Mouse (Mus musculus) embryonic facial prominence, embryonic 11.5 days (tissue): ENCODE data around the gene Eno2. TPM values are rescaled to one million over a fixed set of nuclear protein-coding genes. Genes with fewer than 3 reads are reported as not detected.

ENCODE experiments used
- ATAC-seq: fragments of 200-750 bp; cut with Nextera tagmentation; replicated peaks from 2 replicates; pipeline ENCODE4 v1.8.0; 2017; ENCODE audit warnings: low read depth; ENCODE audit not compliant: insufficient number of reproducible peaks, low FRiP score, low TSS enrichment
- DNase-seq: peaks from one replicate; pipeline ENCODE4 v3.0.0-alpha.2; 2015; ENCODE audit warnings: low spot score
- H3K27ac ChIP-seq: fragments of 300-500 bp; sonication (generic); replicated peaks from 2 replicates; pipeline ENCODE4 v1.5.1; 2014; ENCODE audit warnings: mild to moderate bottlenecking, low read depth, low read length, control low read depth
- H3K27me3 ChIP-seq: fragments of 300-500 bp; sonication (generic); 2 replicates; pipeline ENCODE4 v1.6.1; 2014; ENCODE audit warnings: mild to moderate bottlenecking, low read length, moderate library complexity, mixed read lengths; ENCODE audit not compliant: control insufficient read depth, insufficient read depth
- H3K36me3 ChIP-seq: fragments of 300-500 bp; sonication (generic); replicated peaks from 2 replicates; pipeline ENCODE4 v1.6.1; 2014; ENCODE audit warnings: low read depth, mild to moderate bottlenecking, low read length, moderate library complexity, mixed read lengths; ENCODE audit not compliant: control insufficient read depth, insufficient read depth
- H3K4me1 ChIP-seq: fragments of 300-500 bp; sonication (generic); 2 replicates; pipeline ENCODE4 v1.6.1; 2014; ENCODE audit warnings: low read length, mixed read lengths; ENCODE audit not compliant: control insufficient read depth, insufficient read depth
- H3K4me2 ChIP-seq: fragments of 300-500 bp; sonication (generic); 2 replicates; pipeline ENCODE4 v1.6.1; 2014; ENCODE audit warnings: low read depth, mild to moderate bottlenecking, control low read depth, low read length, moderate library complexity
- H3K4me3 ChIP-seq: fragments of 300-500 bp; sonication (generic); 2 replicates; pipeline ENCODE4 v1.5.1; 2014; ENCODE audit warnings: low read depth, low read length, control low read depth
- H3K9ac ChIP-seq: fragments of 300-500 bp; sonication (generic); replicated peaks from 2 replicates; pipeline ENCODE4 v1.6.1; 2014; ENCODE audit warnings: mild to moderate bottlenecking, control low read depth, low read length
- H3K9me3 ChIP-seq: fragments of 300-500 bp; sonication (generic); replicated peaks from 2 replicates; pipeline ENCODE4 v1.6.1; 2016; ENCODE audit warnings: mild to moderate bottlenecking, low read length, inconsistent platforms, mixed read lengths; ENCODE audit not compliant: control insufficient read depth
- WGBS: fragments of 180-500 bp; shearing (Covaris S2); extraction: QIAGEN DNeasy Blood & Tissue Kit; methylation state at CpG from one replicate; pipeline ENCODE4 v1.1.7; 2014; 5-methylcytosine and 5-hydroxymethylcytosine counted together
- polyA plus RNA-seq: library from polyadenylated mRNA; unstranded; fragments of >200 nt; fragmentation: Nextera tagmentation; extraction: Ambion mirVana; gene quantifications from 2 replicates; pipeline ENCODE4 v1.2.1, GENCODE M21; 2014

Eno2 gene
- polyA plus RNA-seq, 1 experiment from 2014 or later: 4.3 TPM

- Histone ChIP-seq H3K9ac (no peak overlapping the region; the same call in 1 of the 2 replicates), H3K4me1 (no peaks in the 10 kb centered on the region; the same call in 1 of the 2 replicates), H3K27ac (no peak overlapping the region), H3K9me3 (no peaks in the 10 kb centered on the region), H3K4me3 (no peak overlapping the region), H3K27me3 (no peaks in the 10 kb centered on the region), H3K36me3 (no peaks in the 10 kb centered on the region), H3K4me2 (no peak overlapping the region)
- DNase-seq (no peak), ATAC-seq (no peak)
- WGBS: 81% methylated on average over 8 of the region's 8 CpGs
Observed at GRCm38 (mm10) chr6:124729850-124730705, 39.4 kb downstream of the Eno2 start.

GRCm38 (mm10) chr6:124728621-124729020, 40.9 kb downstream of the Eno2 start:
- DNase-seq: no peak
- no peaks in the 10 kb centered on the region for H3K9me3 ChIP-seq
- ATAC-seq: no peak

GRCm38 (mm10) chr6:124724472-124724871, 45.0 kb downstream of the Eno2 start:
- H3K9me3 ChIP-seq: no peaks in the 10 kb centered on the region
- H3K27ac ChIP-seq: no peak overlapping the region
- no peak for ATAC-seq
- no peaks in the 10 kb centered on the region for H3K27me3 ChIP-seq
- no peak for DNase-seq
- H3K36me3 ChIP-seq: no peaks in the 10 kb centered on the region
- no peaks in the 10 kb centered on the region for H3K4me1 ChIP-seq
- H3K4me3 ChIP-seq: no peak overlapping the region
- 90% methylated on average over 10 of the region's 10 CpGs for WGBS
- H3K9ac ChIP-seq: no peak overlapping the region
- H3K4me2 ChIP-seq: no peak overlapping the region

More at GRCm38 (mm10) chr6:124728621-124729020, 40.9 kb downstream of the Eno2 start:
- Histone ChIP-seq H3K36me3 (no peaks in the 10 kb centered on the region), H3K27me3 (no peaks in the 10 kb centered on the region), H3K4me1 (no peaks in the 10 kb centered on the region; the same call in 1 of the 2 replicates), H3K4me2 (no peak overlapping the region), H3K27ac (no peak overlapping the region), H3K9ac (no peak overlapping the region), H3K4me3 (no peak overlapping the region)
- WGBS: 88% methylated on average over 10 of the region's 10 CpGs

DNA sequence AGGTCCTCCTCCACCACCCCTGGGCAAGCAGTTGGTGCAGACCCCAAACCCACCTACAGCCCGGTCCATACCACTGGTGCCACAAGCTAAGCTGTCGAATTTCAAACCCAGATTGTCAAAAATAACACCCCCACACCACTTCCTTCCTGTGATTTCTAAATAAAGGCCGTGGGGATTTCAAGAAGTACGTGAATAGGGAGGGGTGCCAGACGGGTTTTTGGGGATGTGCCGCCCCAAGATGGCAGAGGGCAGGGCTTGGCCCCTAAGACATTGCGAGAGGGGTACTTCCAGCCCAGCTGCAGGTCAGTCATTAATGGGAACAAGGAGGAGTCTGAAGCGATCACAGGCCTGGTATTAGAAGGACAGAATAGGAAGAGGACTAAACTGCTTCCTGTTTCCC, 45.9 kb downstream of the Eno2 start:
- WGBS: 81% methylated on average over 8 of the region's 8 CpGs
- Histone ChIP-seq H3K9me3 (no peaks in the 10 kb centered on the region), H3K4me3 (no peak overlapping the region), H3K9ac (no peak overlapping the region), H3K4me1 (no peaks in the 10 kb centered on the region), H3K27ac (no peak overlapping the region), H3K27me3 (no peaks in the 10 kb centered on the region), H3K4me2 (no peak overlapping the region), H3K36me3 (no peaks in the 10 kb centered on the region)
- no peak for DNase-seq
- ATAC-seq: no peak

DNA sequence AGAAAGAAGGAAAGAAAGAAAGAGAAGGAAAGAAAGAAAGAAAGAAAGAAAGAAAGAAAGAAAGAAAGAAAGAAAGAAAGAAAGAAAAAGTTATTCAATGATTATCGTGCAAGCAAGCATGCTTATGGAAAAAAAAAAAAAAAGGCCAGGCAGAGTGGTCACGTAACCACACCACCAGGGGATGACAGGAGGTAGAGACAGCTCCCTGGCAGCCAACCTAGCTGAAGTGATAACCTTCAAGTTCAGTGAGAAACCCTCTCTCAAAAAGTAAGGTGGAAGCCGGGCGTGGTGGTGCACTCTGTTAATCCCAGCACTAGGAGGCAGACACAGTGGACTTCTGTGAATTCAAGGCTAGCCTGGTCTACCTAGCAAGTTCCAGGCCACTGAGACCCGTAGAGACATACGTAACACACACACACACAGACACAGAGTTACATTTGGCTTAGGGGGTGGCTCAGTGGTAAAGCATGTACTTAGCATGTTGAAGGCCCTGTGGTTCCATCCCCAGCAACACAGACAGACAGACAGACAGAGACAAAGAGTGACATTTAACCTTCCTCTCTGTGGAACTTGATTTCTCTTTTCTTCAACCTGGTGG, 46.5 kb downstream of the Eno2 start:
- Histone ChIP-seq H3K27ac (no peak overlapping the region), H3K4me2 (no peak overlapping the region), H3K9me3 (no peaks in the 10 kb centered on the region), H3K9ac (no peak overlapping the region), H3K36me3 (no peaks in the 10 kb centered on the region), H3K4me3 (no peak overlapping the region), H3K4me1 (no peaks in the 10 kb centered on the region), H3K27me3 (no peaks in the 10 kb centered on the region)
- DNase-seq: no peak
- ATAC-seq: no peak
- WGBS: 78% methylated on average over 6 of the region's 6 CpGs

DNA sequence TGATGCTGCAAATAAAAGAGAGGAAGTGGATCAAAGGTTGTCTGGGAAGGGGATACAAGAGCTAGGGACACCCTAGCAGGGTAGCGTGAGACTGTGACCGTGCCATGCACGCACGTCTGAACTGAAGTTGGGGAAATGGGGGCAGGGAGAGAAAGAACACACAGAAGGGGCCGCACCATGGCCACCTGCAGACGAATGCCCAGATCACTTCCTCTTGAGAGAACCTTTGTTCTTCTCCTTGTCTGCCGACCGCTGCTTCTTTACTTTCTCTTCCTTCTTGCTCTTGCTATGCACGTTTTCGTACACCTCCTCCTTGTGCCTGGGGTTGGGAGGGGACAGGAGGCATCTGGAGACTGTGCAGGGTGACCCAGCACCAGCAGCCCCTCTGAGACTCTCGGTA, 48.6 kb downstream of the Eno2 start:
- Histone ChIP-seq H3K27me3 (no peaks in the 10 kb centered on the region), H3K4me2 (no peak overlapping the region), H3K9me3 (no peaks in the 10 kb centered on the region), H3K36me3 (peaks cover 2% of the 10 kb centered on the region), H3K4me1 (no peaks in the 10 kb centered on the region), H3K4me3 (no peak overlapping the region), H3K9ac (no peak overlapping the region), H3K27ac (no peak overlapping the region)
- DNase-seq (no peak), ATAC-seq (no peak)
- 79% methylated on average over 11 of the region's 11 CpGs for WGBS

DNA sequence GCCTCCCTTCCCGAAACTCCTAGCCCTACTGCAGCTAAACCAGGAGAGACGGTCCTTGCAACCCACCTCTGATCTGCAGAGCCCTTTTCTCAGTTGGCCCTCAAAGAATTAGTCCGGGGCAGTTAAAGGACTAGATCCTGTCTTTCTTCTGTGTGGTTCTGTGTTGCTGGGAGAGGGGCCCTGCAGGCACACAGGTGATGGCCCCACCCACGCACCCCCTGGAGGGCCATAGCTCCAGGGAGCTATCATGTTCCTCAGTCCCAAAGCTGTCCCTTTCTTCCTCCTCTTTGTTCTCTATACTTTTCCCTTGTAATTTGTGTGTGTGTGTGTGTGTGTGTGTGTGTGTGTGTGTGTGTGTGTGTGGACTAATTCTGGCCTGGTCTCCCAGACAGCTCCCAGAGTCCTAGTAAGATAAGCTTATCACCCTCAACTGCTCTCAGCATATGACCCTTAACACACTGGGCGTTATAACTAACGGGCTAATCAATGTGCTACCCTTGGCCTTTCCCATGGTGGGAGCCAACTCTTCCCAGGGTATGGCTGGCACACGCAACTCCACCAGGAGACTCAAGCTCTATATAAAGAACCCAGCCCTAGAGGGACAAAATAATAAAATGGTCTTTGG, 50.0 kb downstream of the Eno2 start:
- WGBS: 73% methylated on average over 7 of the region's 7 CpGs
- H3K27me3 ChIP-seq: no peaks in the 10 kb centered on the region
- DNase-seq: no peak
- no peak for ATAC-seq
- peak overlapping the region; percentile 34; the same call in 1 of the 2 replicates for H3K9ac ChIP-seq
- H3K4me3 ChIP-seq: peak overlapping the region; percentile 14; the same call in 1 of the 2 replicates
- H3K27ac ChIP-seq: no peak overlapping the region
- no peaks in the 10 kb centered on the region for H3K9me3 ChIP-seq
- H3K36me3 ChIP-seq: peaks cover 7% of the 10 kb centered on the region
- peak overlapping the region; percentile 16; the same call in 1 of the 2 replicates for H3K4me2 ChIP-seq
- H3K4me1 ChIP-seq: no peaks in the 10 kb centered on the region
